Mouse (Mus musculus) olfactory bulb, adult 2 months (tissue): ENCODE results near the gene Pcgf2. TPM values are rescaled to one million over a fixed set of nuclear protein-coding genes. Genes with fewer than 3 reads are reported as not detected.

Experiments
- H3K27ac ChIP-seq: fragments of 200-500 bp; 2 replicates; pipeline ENCODE4 v1.5.1; 2012; ENCODE audit warnings: low read depth, low read length; ENCODE audit not compliant: insufficient read depth
- H3K4me1 ChIP-seq: fragments of 200-500 bp; 2 replicates; pipeline ENCODE4 v1.6.1; 2012; ENCODE audit warnings: low read length; ENCODE audit not compliant: control insufficient read depth, insufficient read depth
- H3K4me3 ChIP-seq: fragments of 200-500 bp; 2 replicates; pipeline ENCODE4 v1.5.1; 2012; ENCODE audit warnings: mild to moderate bottlenecking, low read depth, low read length, moderate library complexity; ENCODE audit not compliant: insufficient read depth
- CTCF ChIP-seq: fragments of 200-500 bp; IDR thresholded peaks from 2 replicates; pipeline ENCODE4 v1.5.1; 2012; ENCODE audit warnings: low read depth, mild to moderate bottlenecking, low read length, moderate library complexity; ENCODE audit not compliant: insufficient read depth
- POLR2A ChIP-seq: fragments of 200-500 bp; IDR thresholded peaks from 2 replicates; pipeline ENCODE4 v1.6.1; 2012; ENCODE audit warnings: mild to moderate bottlenecking, low read depth, low read length, moderate library complexity; ENCODE audit not compliant: insufficient read depth
- WGBS: fragments of 180-500 bp; shearing (Covaris S2); methylation state at CpG from one replicate; pipeline ENCODE4 v1.1.7; 2018; 5-methylcytosine and 5-hydroxymethylcytosine counted together
- polyA plus RNA-seq: library from polyadenylated mRNA; stranded (reverse); fragments of >200 nt; gene quantifications from 2 replicates; pipeline ENCODE4 v1.2.4, GENCODE M21; 2012; ENCODE audit warnings: low replicate concordance; ENCODE audit not compliant: missing spikeins, insufficient read depth, insufficient read length

The Pcgf2 gene
- polyA plus RNA-seq, 1 experiment: not detected

DNA sequence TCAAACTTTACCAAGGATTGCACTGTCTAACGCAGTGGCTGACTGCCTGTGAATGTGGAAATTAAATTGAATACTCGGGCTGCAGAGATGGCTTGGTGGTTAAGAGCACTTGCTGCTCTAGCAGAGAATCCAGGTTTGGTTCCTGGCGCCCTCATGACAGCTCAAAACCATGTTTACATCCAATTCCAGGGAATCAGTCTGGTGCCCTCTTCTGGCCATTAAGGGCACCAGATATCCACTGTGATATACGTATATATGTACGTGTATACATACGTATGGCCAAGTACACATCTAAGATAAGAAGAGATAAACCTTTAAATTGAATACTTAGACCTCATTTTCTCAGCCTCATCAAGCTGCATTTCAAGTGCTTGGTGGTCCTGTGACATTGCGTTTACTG lies 34.1 kb downstream of the Pcgf2 start:
- 84% methylated on average over 7 of the region's 7 CpGs for WGBS
- H3K27ac ChIP-seq: no peak overlapping the region

DNA sequence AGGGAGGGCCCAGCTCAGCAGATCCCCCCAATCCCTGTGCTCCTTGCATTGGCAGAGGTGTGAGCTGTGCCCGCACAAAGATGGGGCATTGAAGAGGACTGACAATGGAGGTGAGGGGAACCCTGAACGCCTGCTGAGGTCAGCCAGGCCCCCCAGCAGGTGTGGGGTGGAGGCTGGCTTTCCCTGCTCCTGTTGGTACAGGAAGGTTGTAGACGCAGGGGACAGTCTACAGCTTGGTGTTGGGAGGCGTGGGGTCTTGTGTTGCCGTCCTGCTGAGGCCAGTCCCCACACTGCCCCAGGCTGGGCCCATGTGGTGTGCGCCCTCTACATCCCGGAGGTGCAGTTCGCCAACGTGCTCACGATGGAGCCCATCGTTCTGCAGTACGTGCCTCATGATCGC lies 34.9 kb downstream of the Pcgf2 start:
- H3K4me1 ChIP-seq: peaks cover 51% of the 10 kb centered on the region
- no peak overlapping the region for H3K4me3 ChIP-seq
- H3K27ac ChIP-seq: no peak overlapping the region
- 88% methylated on average over 13 of the region's 13 CpGs for WGBS
- TF ChIP-seq POLR2A: no peak

More for the DNA sequence above, 34.1 kb downstream of the Pcgf2 start:
- Histone ChIP-seq H3K4me3 (no peak overlapping the region), H3K4me1 (peaks cover 54% of the 10 kb centered on the region)
- TF ChIP-seq POLR2A: no peak

GRCm38 (mm10) chr11:97664771-97665240 lies 35.5 kb downstream of the Pcgf2 start:
- H3K27ac ChIP-seq: no peak overlapping the region
- peak overlapping the region; percentile 23 for H3K4me3 ChIP-seq
- WGBS: 33% methylated on average over 6 of the region's 6 CpGs
- peaks cover 45% of the 10 kb centered on the region for H3K4me1 ChIP-seq
- TF ChIP-seq POLR2A: no peak
- TF ChIP-seq CTCF: no peak

DNA sequence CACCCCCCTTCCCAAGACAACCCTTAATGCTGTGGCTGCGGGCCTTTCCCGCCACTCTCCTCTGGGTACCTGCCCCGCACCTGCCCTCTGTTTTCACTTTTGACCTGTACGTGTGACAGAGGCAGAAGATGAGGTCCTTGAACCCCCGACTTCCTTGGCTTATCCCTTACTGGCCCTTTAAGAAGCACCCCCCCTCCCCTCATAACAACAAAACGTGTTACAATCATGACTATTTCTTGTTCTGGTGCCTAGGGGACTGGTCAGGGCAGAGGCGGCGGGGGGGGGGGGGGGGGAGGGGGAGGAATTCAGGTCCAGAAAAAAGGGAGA lies 36.0 kb downstream of the Pcgf2 start:
- H3K4me1 ChIP-seq: peaks cover 40% of the 10 kb centered on the region
- TF ChIP-seq CTCF (no peak), POLR2A (no peak)
- H3K27ac ChIP-seq: peak overlapping the region; percentile 19; the same call in 1 of the 2 replicates
- peak overlapping the region; percentile 71 for H3K4me3 ChIP-seq
- WGBS: 2% methylated on average over 8 of the region's 8 CpGs

DNA sequence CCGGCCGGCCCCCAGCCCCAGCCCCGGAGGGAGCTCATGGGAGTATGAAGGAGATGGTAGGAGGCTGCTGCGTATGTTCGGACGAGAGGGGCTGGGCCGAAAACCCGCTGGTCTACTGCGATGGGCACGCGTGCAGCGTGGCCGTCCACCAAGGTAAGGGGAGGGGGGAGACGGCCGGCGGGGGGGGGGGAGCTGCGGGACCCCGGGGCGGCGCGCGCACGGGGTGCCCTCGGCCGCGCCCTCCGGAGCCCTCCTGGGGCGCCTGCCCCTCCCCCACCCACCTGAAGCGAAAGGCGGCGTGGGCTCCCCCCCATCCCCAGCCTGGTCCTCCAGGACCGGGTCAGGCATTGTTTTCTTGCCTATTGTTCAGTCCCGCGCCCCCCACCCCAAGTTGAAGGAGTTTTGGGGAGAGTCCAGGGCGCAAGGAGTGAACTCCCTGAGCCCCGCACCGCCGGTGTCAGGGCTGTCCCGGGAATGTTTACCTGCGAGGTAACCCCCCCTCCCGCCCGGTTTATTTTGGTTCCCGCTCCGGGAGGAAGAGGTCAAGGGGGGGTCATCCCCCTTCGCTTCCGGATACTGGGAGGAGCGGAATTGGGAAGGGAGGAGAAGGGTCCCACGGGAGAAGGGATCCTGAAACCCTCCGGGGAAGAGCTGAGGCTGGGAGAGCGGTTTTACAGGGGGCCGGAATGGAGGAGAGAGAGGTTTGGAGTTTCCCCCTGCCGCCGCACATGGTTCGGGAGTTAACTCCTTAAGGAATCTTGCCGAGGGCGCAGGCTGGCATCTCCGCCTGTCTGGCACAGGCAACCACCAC lies 36.6 kb downstream of the Pcgf2 start:
- WGBS: under 1% methylated on average over 41 of the region's 57 CpGs
- peak overlapping the region; percentile 19; the same call in 1 of the 2 replicates for H3K27ac ChIP-seq

DNA sequence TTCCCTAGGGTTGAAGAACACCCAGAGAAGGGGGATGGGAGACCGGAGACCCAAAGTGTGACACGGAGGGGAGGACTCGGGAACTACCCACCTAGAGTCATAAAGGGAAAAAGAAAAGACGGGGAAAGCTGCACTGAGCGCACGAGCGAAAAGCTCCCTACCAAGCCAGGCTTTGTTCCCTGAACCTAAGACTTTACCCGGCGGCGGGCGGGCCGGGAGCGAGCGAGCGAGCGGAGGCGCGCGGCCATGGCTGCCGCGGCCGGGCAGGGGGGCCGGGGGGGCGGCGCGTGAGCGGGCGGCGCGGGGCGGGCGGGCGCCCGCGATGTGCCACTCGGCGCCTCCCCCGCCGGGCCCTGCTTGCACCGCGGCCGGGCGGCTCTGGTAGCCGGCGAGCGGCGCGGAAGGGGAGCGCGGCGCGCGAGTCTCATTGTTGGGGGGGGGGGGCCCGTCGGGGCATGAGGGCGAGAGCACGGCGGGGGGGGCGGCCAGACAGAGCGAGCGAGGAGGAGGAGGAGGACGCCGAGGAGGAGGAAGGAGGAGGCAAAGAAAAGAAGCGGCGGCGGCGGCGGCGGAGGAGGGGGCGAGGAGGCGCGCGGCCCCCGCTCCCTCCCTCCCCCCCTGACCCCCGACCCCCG lies 37.3 kb downstream of the Pcgf2 start, which contains the start of gene Mllt6:
TSS of gene Mllt6 (plus strand) at position 522 of the 635 bp plus-strand sequence.
- TF ChIP-seq POLR2A (peak; percentile 18; the same call in 1 of the 2 replicates), CTCF (no peak)
- Histone ChIP-seq H3K4me3 (peak within 1 kb of the TSS; percentile 71), H3K27ac (peak within 1 kb of the TSS; percentile 19; the same call in 1 of the 2 replicates), H3K4me1 (peaks cover 31% of the 10 kb centered on the region)
- WGBS: 1% methylated on average over 62 of the region's 76 CpGs

More for the DNA sequence above, 36.6 kb downstream of the Pcgf2 start:
- TF ChIP-seq POLR2A: no peak
- TF ChIP-seq CTCF: no peak
- Histone ChIP-seq H3K4me3 (peak overlapping the region; percentile 71), H3K4me1 (peaks cover 36% of the 10 kb centered on the region)

GRCm38 (mm10) chr11:97662207-97662892 lies 37.9 kb downstream of the Pcgf2 start:
- no peak overlapping the region for H3K27ac ChIP-seq
- peaks cover 30% of the 10 kb centered on the region for H3K4me1 ChIP-seq
- TF ChIP-seq CTCF (no peak), POLR2A (no peak)
- H3K4me3 ChIP-seq: peak overlapping the region; percentile 71
- WGBS: 8% methylated on average over 21 of the region's 21 CpGs

GRCm38 (mm10) chr11:97661648-97662133 lies 38.6 kb downstream of the Pcgf2 start:
- H3K27ac ChIP-seq: no peak overlapping the region
- WGBS: under 1% methylated on average over 20 of the region's 20 CpGs

More at GRCm38 (mm10) chr11:97661648-97662133, 38.6 kb downstream of the Pcgf2 start:
- peaks cover 30% of the 10 kb centered on the region for H3K4me1 ChIP-seq
- TF ChIP-seq CTCF: no peak
- TF ChIP-seq POLR2A: no peak
- H3K4me3 ChIP-seq: peak overlapping the region; percentile 12; the same call in 1 of the 2 replicates
